Comparison of ENCODE assay signal across 22 mouse cellular contexts in the genomic region with DNA sequence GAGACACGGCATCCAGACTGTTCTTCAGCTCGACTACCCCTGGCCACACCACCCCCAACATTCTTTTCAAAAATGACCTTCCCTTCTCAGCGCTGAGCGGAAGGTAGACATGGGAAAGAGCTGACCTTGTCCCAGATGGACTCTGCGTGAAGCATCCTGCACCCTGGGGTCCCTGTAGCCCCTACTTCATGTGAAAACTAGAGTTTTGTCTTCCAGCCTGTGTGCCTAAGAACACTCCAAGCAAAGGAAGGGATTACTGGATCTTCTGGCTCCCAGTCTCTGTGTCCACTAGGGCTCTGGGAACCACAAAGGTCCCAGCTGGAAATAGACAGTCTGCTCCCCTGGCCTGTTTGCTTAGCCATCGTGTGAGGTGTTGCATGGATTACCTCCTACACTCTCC. TPM values are rescaled to one million over a fixed set of nuclear protein-coding genes. Genes with fewer than 3 reads are reported as not detected.
DNase-seq lines count a peak whose midpoint lies in the region; ATAC-seq and TF ChIP-seq lines count a peak whose summit lies in the region.
"Had no signal": no experiment of that assay in that cellular context is flagged by ENCODE, and none has a peak within 500 bp of the region (broad histone marks: within the 10 kb centered on the region; RNA-seq: fewer than 3 reads in every experiment).

No protein-coding gene starts in this region.

- peaks cover 16% of the 10 kb centered on the region for H3K9me3 ChIP-seq in intestine, embryonic 14.5 days (ENCODE audit: control insufficient read depth, low read length)
- H3K9me3 ChIP-seq in intestine, embryonic 15.5 days, result 0 out of 2 replicates have a peak, but pooled peaks cover 2% of the 10 kb centered on the region
- peaks cover 14% of the 10 kb centered on the region for H3K9me3 ChIP-seq in stomach, embryonic 16.5 days (replicated peaks; ENCODE audit: control insufficient read depth, low read length)
- H3K9me3 ChIP-seq in stomach, postnatal 0 days (ENCODE audit: control insufficient read depth, low read length), result peaks cover 7% of the 10 kb centered on the region
- H3K9me3 ChIP-seq in neural tube, embryonic 15.5 days (replicated peaks), result no peaks in the 10 kb centered on the region
- H3K9me3 ChIP-seq: midbrain, embryonic 15.5 days; stomach, embryonic 15.5 days had no signal

- peak; percentile 25 to 31 for DNase-seq in cerebellum, postnatal 10 days
- DNase-seq in cerebellum, adult 8-10 months, result no peak
- no peak for DNase-seq in intestine, embryonic 14.5 days (ENCODE audit: low spot score)
- DNase-seq in stomach, postnatal 0 days (ENCODE audit: low spot score), result no peak
- DNase-seq in adipocyte (ENCODE audit: low spot score), result no peak
- DNase-seq: adrenal gland, adult 8-10 months; kidney, adult 11 months had no signal

- H3K27me3 ChIP-seq in intestine, embryonic 14.5 days (replicated peaks; ENCODE audit: control insufficient read depth, insufficient read depth, low read length), result no peaks in the 10 kb centered on the region
- 0 out of 2 replicates have a peak, but pooled peaks cover 2% of the 10 kb centered on the region for H3K27me3 ChIP-seq in intestine, embryonic 15.5 days (replicated peaks)
- no peaks in the 10 kb centered on the region for H3K27me3 ChIP-seq in stomach, embryonic 16.5 days (ENCODE audit: control insufficient read depth, insufficient read depth, low read length)
- no peaks in the 10 kb centered on the region for H3K27me3 ChIP-seq in stomach, postnatal 0 days (ENCODE audit: control insufficient read depth, insufficient read depth, low read length)
- 0 out of 2 replicates have a peak, but pooled peaks cover 3% of the 10 kb centered on the region for H3K27me3 ChIP-seq in neural tube, embryonic 15.5 days (replicated peaks)
- H3K27me3 ChIP-seq: midbrain, embryonic 15.5 days; neural tube, embryonic 13.5 days; stomach, embryonic 15.5 days had no signal

- no peaks in the 10 kb centered on the region for H3K36me3 ChIP-seq in intestine, embryonic 14.5 days (ENCODE audit: control insufficient read depth, insufficient read depth, low read length)
- H3K36me3 ChIP-seq in intestine, embryonic 15.5 days, result 0 out of 2 replicates have a peak, but pooled peaks cover 2% of the 10 kb centered on the region
- no peaks in the 10 kb centered on the region; the same call in 1 of the 2 replicates for H3K36me3 ChIP-seq in stomach, embryonic 16.5 days (ENCODE audit: control insufficient read depth, insufficient read depth, low read length)
- no peaks in the 10 kb centered on the region; the same call in 1 of the 2 replicates for H3K36me3 ChIP-seq in stomach, postnatal 0 days (ENCODE audit: control insufficient read depth, insufficient read depth, low read length)
- no peaks in the 10 kb centered on the region for H3K36me3 ChIP-seq in neural tube, embryonic 15.5 days
- H3K36me3 ChIP-seq: liver, embryonic 13.5 days; midbrain, embryonic 15.5 days; neural tube, embryonic 13.5 days; stomach, embryonic 15.5 days had no signal

- no peak for ATAC-seq in intestine, embryonic 14.5 days (replicated peaks; ENCODE audit: low FRiP score, low TSS enrichment, low read depth)
- ATAC-seq in intestine, embryonic 15.5 days, result no peak
- ATAC-seq in stomach, embryonic 16.5 days (ENCODE audit: insufficient read depth, low FRiP score), result no peak
- no peak for ATAC-seq in stomach, postnatal 0 days (ENCODE audit: low FRiP score, low TSS enrichment)
- no peak for ATAC-seq in neural tube, embryonic 15.5 days (ENCODE audit: low FRiP score)
- ATAC-seq: activated CD4-positive, CD25-positive, alpha-beta regulatory T cell, adult 4 months; midbrain, embryonic 15.5 days had no signal

- 0 out of 2 replicates have a peak overlapping the region, but pooled peaks have one; percentile 9 for H3K27ac ChIP-seq in intestine, embryonic 14.5 days (ENCODE audit: low read depth)
- H3K27ac ChIP-seq in intestine, embryonic 15.5 days, result no peak overlapping the region
- no peak overlapping the region for H3K27ac ChIP-seq in stomach, embryonic 16.5 days (ENCODE audit: low read length)
- no peak overlapping the region for H3K27ac ChIP-seq in stomach, postnatal 0 days (replicated peaks)
- H3K27ac ChIP-seq in neural tube, embryonic 15.5 days (replicated peaks), result 0 out of 2 replicates have a peak overlapping the region, but pooled peaks have one; percentile 23
- H3K27ac ChIP-seq: left cerebral cortex, adult 2 months; liver, embryonic 13.5 days; midbrain, embryonic 15.5 days; neural tube, embryonic 13.5 days; stomach, embryonic 15.5 days had no signal

- H3K4me2 ChIP-seq in intestine, embryonic 14.5 days (ENCODE audit: low read length), result no peak overlapping the region
- no peak overlapping the region for H3K4me2 ChIP-seq in intestine, embryonic 15.5 days (replicated peaks)
- no peak overlapping the region for H3K4me2 ChIP-seq in stomach, embryonic 16.5 days (ENCODE audit: low read depth, low read length)
- no peak overlapping the region for H3K4me2 ChIP-seq in stomach, postnatal 0 days (replicated peaks; ENCODE audit: low read depth)
- no peak overlapping the region for H3K4me2 ChIP-seq in neural tube, embryonic 15.5 days
- H3K4me2 ChIP-seq: liver, embryonic 13.5 days; midbrain, embryonic 15.5 days; neural tube, embryonic 13.5 days; stomach, embryonic 15.5 days had no signal

- 62% methylated on average over 6 of the region's 6 CpGs for WGBS in intestine, embryonic 14.5 days
- 74% methylated on average over 6 of the region's 6 CpGs for WGBS in intestine, embryonic 15.5 days
- 63% methylated on average over 6 of the region's 6 CpGs for WGBS in stomach, embryonic 16.5 days
- WGBS in stomach, postnatal 0 days, result 59% methylated on average over 6 of the region's 6 CpGs
- WGBS in neural tube, embryonic 15.5 days, result 77% methylated on average over 6 of the region's 6 CpGs

- no peaks in the 10 kb centered on the region for H3K4me1 ChIP-seq in intestine, embryonic 14.5 days (replicated peaks; ENCODE audit: control insufficient read depth, insufficient read depth, low read length)
- no peaks in the 10 kb centered on the region for H3K4me1 ChIP-seq in intestine, embryonic 15.5 days (replicated peaks)
- H3K4me1 ChIP-seq in stomach, embryonic 16.5 days (ENCODE audit: control insufficient read depth, insufficient read depth, low read length), result no peaks in the 10 kb centered on the region
- H3K4me1 ChIP-seq in stomach, postnatal 0 days (replicated peaks; ENCODE audit: control insufficient read depth, insufficient read depth), result no peaks in the 10 kb centered on the region
- no peaks in the 10 kb centered on the region for H3K4me1 ChIP-seq in neural tube, embryonic 15.5 days
- H3K4me1 ChIP-seq: liver, embryonic 13.5 days; midbrain, embryonic 15.5 days; neural tube, embryonic 13.5 days; stomach, embryonic 15.5 days had no signal

- no peak overlapping the region for H3K9ac ChIP-seq in intestine, embryonic 14.5 days (ENCODE audit: low read length)
- H3K9ac ChIP-seq in intestine, embryonic 15.5 days, result no peak overlapping the region
- 0 out of 2 replicates have a peak overlapping the region, but pooled peaks have one; percentile 13 for H3K9ac ChIP-seq in stomach, embryonic 16.5 days (ENCODE audit: low read length)
- no peak overlapping the region for H3K9ac ChIP-seq in stomach, postnatal 0 days (ENCODE audit: low read length)
- H3K9ac ChIP-seq in neural tube, embryonic 15.5 days (replicated peaks), result no peak overlapping the region
- H3K9ac ChIP-seq: liver, embryonic 13.5 days; midbrain, embryonic 15.5 days; neural tube, embryonic 13.5 days; stomach, embryonic 15.5 days had no signal

- TF ChIP-seq CTCF in stomach, postnatal 0 days (IDR thresholded peaks at IDR 0.05; ENCODE audit: low read depth), result no peak

- no peak for TF ChIP-seq EP300 in stomach, postnatal 0 days (optimal IDR thresholded peaks at IDR 0.05)

- H3K4me3 ChIP-seq in intestine, embryonic 14.5 days (ENCODE audit: low read depth, low read length), result no peak overlapping the region
- no peak overlapping the region for H3K4me3 ChIP-seq in intestine, embryonic 15.5 days (replicated peaks)
- H3K4me3 ChIP-seq in stomach, embryonic 16.5 days (replicated peaks; ENCODE audit: low read length), result no peak overlapping the region
- H3K4me3 ChIP-seq in stomach, postnatal 0 days (ENCODE audit: low read depth, low read length), result no peak overlapping the region
- H3K4me3 ChIP-seq in neural tube, embryonic 15.5 days (replicated peaks), result no peak overlapping the region
- H3K4me3 ChIP-seq: erythroblast, embryonic 14.5 days; left cerebral cortex, adult 2 months; liver, embryonic 13.5 days; midbrain, embryonic 15.5 days; neural tube, embryonic 13.5 days; stomach, embryonic 15.5 days had no signal

RNA-seq across cellular contexts. Expression of gene Gm49394, which starts 5.4 kb away (rescaled TPM):
- polyA plus RNA-seq in intestine, embryonic 14.5 days (2014; fragmentation: Nextera tagmentation; extraction: Ambion mirVana), result 0.13 and 0.24 TPM in 2 replicates
- polyA plus RNA-seq in intestine, embryonic 15.5 days (2015; fragmentation: Nextera tagmentation; extraction: Ambion mirVana), result 1.0 and 1.4 TPM in 2 replicates
- 0.09 TPM in 1 of 2 replicates, not detected in the other for polyA plus RNA-seq in stomach, embryonic 16.5 days (2015; fragmentation: Nextera tagmentation; extraction: Ambion mirVana)
- polyA plus RNA-seq in stomach, postnatal 0 days (2015; fragmentation: Nextera tagmentation; extraction: Ambion mirVana), result not detected in 2 replicates
- polyA plus RNA-seq in neural tube, embryonic 15.5 days (2015; fragmentation: Nextera tagmentation; extraction: Ambion mirVana), result 0.22 TPM in 1 of 2 replicates, not detected in the other
- polyA plus RNA-seq: activated CD4-positive, CD25-positive, alpha-beta regulatory T cell, adult 4 months; forebrain, embryonic 11.5 days; forebrain, embryonic 16.5 days; hindbrain, embryonic 16.5 days; kidney, embryonic 14.5 days; liver, embryonic 13.5 days; midbrain, embryonic 15.5 days; neural tube, embryonic 13.5 days; thymus, postnatal 0 days had no signal

RNA-seq across cellular contexts. Expression of gene Igf2, which starts 8.5 kb away (rescaled TPM):
- 960 and 1,030 TPM in 2 replicates for polyA plus RNA-seq in intestine, embryonic 14.5 days (2014; fragmentation: Nextera tagmentation; extraction: Ambion mirVana)
- 958 and 978 TPM in 2 replicates for polyA plus RNA-seq in intestine, embryonic 15.5 days (2015; fragmentation: Nextera tagmentation; extraction: Ambion mirVana)
- polyA plus RNA-seq in stomach, embryonic 16.5 days (2015; fragmentation: Nextera tagmentation; extraction: Ambion mirVana), result 669 and 788 TPM in 2 replicates
- 287 and 390 TPM in 2 replicates for polyA plus RNA-seq in stomach, postnatal 0 days (2015; fragmentation: Nextera tagmentation; extraction: Ambion mirVana)
- polyA plus RNA-seq in neural tube, embryonic 15.5 days (2015; fragmentation: Nextera tagmentation; extraction: Ambion mirVana), result 176 and 252 TPM in 2 replicates

Comparison
In these comparisons a context has a peak if more than half of its experiments do, and no peak if none do; other contexts are left out.
1. DNase-seq: peak in cerebellum, postnatal 10 days (2 of 2); none in cerebellum, adult 8-10 months (single experiment), intestine, embryonic 14.5 days (single experiment), stomach, postnatal 0 days (single experiment) and adipocyte (single experiment).
2. H3K27ac ChIP-seq: peak in intestine, embryonic 14.5 days (single experiment) and neural tube, embryonic 15.5 days (single experiment); none in intestine, embryonic 15.5 days (single experiment), stomach, embryonic 16.5 days (single experiment) and stomach, postnatal 0 days (single experiment).